Mouse (Mus musculus): ENCODE measurements around the gene Dpm3. TPM values are rescaled to one million over a fixed set of nuclear protein-coding genes. Genes with fewer than 3 reads are reported as not detected.

The Dpm3 gene
- total and polyA plus RNA-seq, 3 experiments, result 237 to 271 TPM; not detected in 1

DNA sequence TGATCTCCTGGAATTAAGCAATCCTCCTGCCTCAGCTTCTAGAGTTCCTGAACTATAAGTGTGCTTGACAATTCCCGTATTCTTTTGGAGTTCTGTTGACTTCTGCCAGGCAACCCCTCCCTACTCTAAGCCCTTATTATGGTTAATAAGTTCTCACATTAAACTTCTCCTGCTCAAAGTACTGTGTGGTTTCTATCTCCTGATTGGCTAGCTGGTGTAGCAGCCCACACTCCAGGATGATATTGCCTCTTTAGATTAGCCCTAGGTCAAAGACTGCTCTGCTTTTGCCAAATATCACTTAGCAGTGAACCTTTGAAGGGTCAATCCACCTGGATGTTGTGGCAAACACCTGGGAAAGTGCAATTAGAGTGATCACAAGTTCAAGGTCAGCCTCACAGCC, 40.9 kb downstream of the Dpm3 start:
- TF ChIP-seq GATA1 (IDR thresholded peaks at IDR 0.05; ENCODE audit: low read depth, low read length) (no peak), ZKSCAN1 (IDR thresholded peaks at IDR 0.05; ENCODE audit: low read depth, low read length) (no peak), HCFC1 (IDR thresholded peaks at IDR 0.05; ENCODE audit: low read depth, low read length) (no peak), BHLHE40 (IDR thresholded peaks at IDR 0.05; ENCODE audit: borderline replicate concordance, low read depth, low read length) (no peak), E2F4 (IDR thresholded peaks at IDR 0.05; ENCODE audit: borderline replicate concordance, low read depth, low read length) (no peak), GABPA (IDR thresholded peaks at IDR 0.05; ENCODE audit: low read depth, low read length) (no peak), CHD2 (IDR thresholded peaks at IDR 0.05; ENCODE audit: low read length) (no peak), MAZ (IDR thresholded peaks at IDR 0.05; ENCODE audit: low read depth, low read length) (no peak), ELF1 (IDR thresholded peaks at IDR 0.05; ENCODE audit: low read depth, low read length) (no peak), ZMIZ1 (IDR thresholded peaks at IDR 0.05; ENCODE audit: low read depth, low read length) (no peak), POLR2AphosphoS2 (IDR thresholded peaks at IDR 0.05; ENCODE audit: low read length) (no peak), CHD1 (IDR thresholded peaks at IDR 0.05; ENCODE audit: low read depth, low read length) (no peak), POLR2AphosphoS5 (IDR thresholded peaks at IDR 0.05; ENCODE audit: borderline replicate concordance, low read depth, low read length) (no peak), ZC3H11A (IDR thresholded peaks at IDR 0.05; ENCODE audit: low read depth, low read length) (no peak), TBP (IDR thresholded peaks at IDR 0.05; ENCODE audit: low read depth, low read length) (no peak), ZNF384 (IDR thresholded peaks at IDR 0.05; ENCODE audit: low read depth, low read length) (no peak)
- H3K4me3 ChIP-seq (ENCODE audit: control insufficient read depth in 1 of 2, insufficient read depth in 1 of 2, low read depth in 2 of 2, low read length in 2 of 2), result peak overlapping the region; percentile 33 to 41; a peak in 3 of 4 replicates

DNA sequence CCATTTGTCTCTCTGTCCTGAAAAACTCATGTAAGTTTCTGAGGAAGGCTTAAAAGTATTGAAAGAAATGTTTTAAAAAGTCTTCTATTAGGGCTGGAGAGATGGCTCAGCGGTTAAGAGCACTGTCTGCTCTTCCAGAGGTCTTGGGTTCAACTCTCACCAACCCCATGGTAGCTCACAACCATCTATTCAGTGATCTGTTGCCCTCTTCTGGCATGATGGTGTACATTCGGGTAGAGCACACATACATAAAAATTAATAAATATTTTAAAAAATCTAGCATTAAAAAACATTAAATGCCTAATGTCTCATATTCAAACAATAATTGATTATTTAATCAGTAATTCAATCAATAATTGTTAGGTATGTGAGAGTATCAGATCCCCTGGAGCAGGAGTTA, 41.4 kb downstream of the Dpm3 start:
- peaks cover 0 to 3% of the 10 kb centered on the region in 2 experiments; a peak in 2 of 4 replicates for H3K27me3 ChIP-seq (ENCODE audit: control insufficient read depth in 1 of 2, insufficient read depth in 2 of 2, low read length in 2 of 2)

More for the DNA sequence above, 40.9 kb downstream of the Dpm3 start:
- H3K79me2 ChIP-seq (ENCODE audit: control insufficient read depth, insufficient read depth, low read length, poor library complexity), result no peaks in the 10 kb centered on the region
- H3K27ac ChIP-seq (ENCODE audit: control insufficient read depth, low read depth, low read length), result no peak overlapping the region
- DNase-seq (ENCODE audit: low read depth, low spot score), result no peak
- H3K36me3 ChIP-seq (ENCODE audit: control insufficient read depth in 1 of 2, insufficient read depth in 2 of 2, low read length in 2 of 2), result peaks cover 0 to 5% of the 10 kb centered on the region in 2 experiments; a peak in 2 of 4 replicates
- peaks cover 3 to 12% of the 10 kb centered on the region in 2 experiments; a peak in 3 of 4 replicates for H3K4me1 ChIP-seq (ENCODE audit: control insufficient read depth in 1 of 2, insufficient read depth in 2 of 2, low read length in 2 of 2)
- H3K27me3 ChIP-seq (ENCODE audit: control insufficient read depth in 1 of 2, insufficient read depth in 2 of 2, low read length in 2 of 2), result peaks cover 0 to 3% of the 10 kb centered on the region in 2 experiments; a peak in 2 of 4 replicates
- no peaks in the 10 kb centered on the region for H3K9me3 ChIP-seq (replicated peaks; ENCODE audit: insufficient read depth, low read length)
- H3K9ac ChIP-seq (ENCODE audit: control insufficient read depth, low read depth, low read length, poor library complexity, severe bottlenecking), result no peak overlapping the region; the same call in 1 of the 2 replicates

More for the DNA sequence above, 41.4 kb downstream of the Dpm3 start:
- DNase-seq (ENCODE audit: low read depth, low spot score), result peak; percentile 52
- no peak overlapping the region for H3K4me3 ChIP-seq (ENCODE audit: control insufficient read depth in 1 of 2, insufficient read depth in 1 of 2, low read depth in 2 of 2, low read length in 2 of 2)
- no peak overlapping the region for H3K9ac ChIP-seq (ENCODE audit: control insufficient read depth, low read depth, low read length, poor library complexity, severe bottlenecking)
- TF ChIP-seq RAD21 (IDR thresholded peaks at IDR 0.05; ENCODE audit: low read depth, low read length) (peak; percentile 46), ZNF384 (IDR thresholded peaks at IDR 0.05; ENCODE audit: low read depth, low read length) (no peak), MYC (IDR thresholded peaks at IDR 0.05; ENCODE audit: low read depth, low read length) (no peak), CTCF (IDR thresholded peaks at IDR 0.05 in 2 of 3, conservative IDR thresholded peaks at IDR 0.05 in 1 of 3; ENCODE audit: control insufficient read depth in 1 of 3, insufficient read depth in 1 of 3, low read depth in 2 of 3, low read length in 3 of 3, poor library complexity in 1 of 3, severe bottlenecking in 1 of 3) (peak; percentile 10 to 48 (median 28); a peak in 3 of 6 replicates), CHD2 (IDR thresholded peaks at IDR 0.05; ENCODE audit: low read length) (no peak), GATA1 (IDR thresholded peaks at IDR 0.05; ENCODE audit: low read depth, low read length) (no peak), TCF12 (IDR thresholded peaks at IDR 0.05; ENCODE audit: low read depth, low read length) (no peak), BHLHE40 (IDR thresholded peaks at IDR 0.05; ENCODE audit: borderline replicate concordance, low read depth, low read length) (no peak), MAZ (IDR thresholded peaks at IDR 0.05; ENCODE audit: low read depth, low read length) (no peak), E2F4 (IDR thresholded peaks at IDR 0.05; ENCODE audit: borderline replicate concordance, low read depth, low read length) (no peak), GABPA (IDR thresholded peaks at IDR 0.05; ENCODE audit: low read depth, low read length) (no peak), ZC3H11A (IDR thresholded peaks at IDR 0.05; ENCODE audit: low read depth, low read length) (peak; percentile 41; the same call in 1 of the 2 replicates), MYB (IDR thresholded peaks at IDR 0.05; ENCODE audit: low read depth, low read length) (no peak), ELF1 (IDR thresholded peaks at IDR 0.05; ENCODE audit: low read depth, low read length) (no peak), SMC3 (IDR thresholded peaks at IDR 0.05; ENCODE audit: low read depth, low read length) (peak; percentile 21; the same call in 1 of the 2 replicates), KAT2A (conservative IDR thresholded peaks at IDR 0.05; ENCODE audit: low read depth, low read length) (no peak), JUND (IDR thresholded peaks at IDR 0.05; ENCODE audit: low read depth, low read length) (no peak), ZKSCAN1 (IDR thresholded peaks at IDR 0.05; ENCODE audit: low read depth, low read length) (no peak), POLR2AphosphoS5 (IDR thresholded peaks at IDR 0.05; ENCODE audit: borderline replicate concordance, low read depth, low read length) (no peak)
- H3K36me3 ChIP-seq (ENCODE audit: control insufficient read depth in 1 of 2, insufficient read depth in 2 of 2, low read length in 2 of 2), result peaks cover 0 to 5% of the 10 kb centered on the region in 2 experiments; a peak in 2 of 4 replicates
- H3K9me3 ChIP-seq (replicated peaks; ENCODE audit: insufficient read depth, low read length), result no peaks in the 10 kb centered on the region
- H3K4me1 ChIP-seq (ENCODE audit: control insufficient read depth in 1 of 2, insufficient read depth in 2 of 2, low read length in 2 of 2), result peaks cover 3 to 12% of the 10 kb centered on the region in 2 experiments; a peak in 3 of 4 replicates
- H3K79me2 ChIP-seq (ENCODE audit: control insufficient read depth, insufficient read depth, low read length, poor library complexity), result no peaks in the 10 kb centered on the region
- no peak overlapping the region for H3K27ac ChIP-seq (ENCODE audit: control insufficient read depth, low read depth, low read length)

Data from MEL (cell line).